Mouse (Mus musculus): ENCODE results near the gene Prl2c3. TPM values are rescaled to one million over a fixed set of nuclear protein-coding genes. Genes with fewer than 3 reads are reported as not detected.
"Not testable (repeated sequence)": the region's sequence is repeated elsewhere in the genome, so short reads cannot be mapped to it uniquely, and the experiment has no call there.

Gene Prl2c3
- polyA plus RNA-seq, 1 experiment: not detected

DNA sequence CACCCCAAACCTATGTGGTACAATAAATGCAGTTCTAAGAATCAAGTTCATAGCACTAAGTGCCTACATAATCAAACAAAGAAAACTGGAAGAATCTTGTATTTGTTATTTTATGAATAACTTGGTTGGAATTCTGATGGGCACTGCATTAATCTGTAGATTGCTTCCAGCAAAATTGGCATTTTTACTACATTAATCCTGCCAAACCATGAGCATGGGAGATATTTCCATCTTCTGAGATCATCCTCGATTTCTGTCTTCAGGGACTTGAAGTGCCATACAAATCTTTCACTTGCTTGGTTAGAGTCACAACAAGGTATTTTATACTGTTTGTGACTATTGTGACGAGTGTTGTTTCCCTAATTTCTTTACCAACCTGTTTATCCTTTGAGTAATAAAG lies 9.7 kb upstream of the Prl2c3 start:
- no peaks in the 10 kb centered on the region for H3K4me1 ChIP-seq (replicated peaks; ENCODE audit: control insufficient read depth, insufficient read depth, low read length)
- H3K27ac ChIP-seq (ENCODE audit: control insufficient read depth, insufficient read depth, low read length): no peak overlapping the region
- H3K36me3 ChIP-seq (ENCODE audit: control insufficient read depth, insufficient read depth, low read length): no peaks in the 10 kb centered on the region
- DNase-seq: no peak
- H3K4me3 ChIP-seq (ENCODE audit: control insufficient read depth, insufficient read depth, low read length): no peak overlapping the region
- H3K27me3 ChIP-seq (ENCODE audit: control insufficient read depth, insufficient read depth, low read length): no peaks in the 10 kb centered on the region
- 70% methylated on average over 2 of the region's 2 CpGs for WGBS
- TF ChIP-seq CTCF (IDR thresholded peaks at IDR 0.05; ENCODE audit: borderline replicate concordance, control insufficient read depth, extremely low read depth, insufficient read depth, low read length, poor library complexity) (no peak), POLR2A (IDR thresholded peaks at IDR 0.05; ENCODE audit: control insufficient read depth, extremely low read depth, insufficient read depth, low read length, poor library complexity) (no peak)

DNA sequence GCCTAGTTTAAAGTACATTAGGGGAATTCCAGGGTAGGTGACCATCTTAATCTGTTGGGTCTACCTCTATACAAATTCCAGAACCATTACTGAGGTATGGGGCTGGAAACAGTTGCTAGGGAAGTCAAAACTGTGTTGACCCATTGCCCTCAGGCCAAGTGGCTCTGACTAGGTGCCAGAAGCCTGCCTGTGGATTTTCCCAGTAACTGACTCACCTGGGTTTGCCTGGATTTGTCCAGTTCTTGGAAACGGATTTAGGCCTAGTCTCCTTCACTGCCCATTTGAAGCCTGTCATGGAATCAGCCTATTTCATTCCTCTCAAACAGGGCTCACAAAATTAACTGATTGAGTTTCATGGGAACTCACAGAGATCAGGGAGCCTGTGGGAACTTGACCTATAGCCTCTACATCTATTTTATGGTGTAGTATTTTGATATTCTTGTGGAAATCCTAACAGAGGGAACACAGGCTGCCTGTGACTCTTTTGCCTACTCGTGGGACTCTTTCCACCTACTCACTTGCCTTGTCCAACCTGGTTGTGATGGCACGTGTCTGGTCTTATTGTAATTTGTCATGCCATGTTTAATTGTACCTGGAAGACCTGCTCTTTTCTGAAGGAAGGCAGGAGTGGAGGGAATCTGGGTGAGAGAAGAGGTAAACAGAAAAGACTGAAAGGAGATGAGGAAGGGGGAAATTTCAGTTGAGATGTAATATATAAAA lies 9.1 kb upstream of the Prl2c3 start:
- not testable (repeated sequence) for H3K27ac ChIP-seq (ENCODE audit: control insufficient read depth, insufficient read depth, low read length); H3K4me1 ChIP-seq (replicated peaks; ENCODE audit: control insufficient read depth, insufficient read depth, low read length); H3K36me3 ChIP-seq (ENCODE audit: control insufficient read depth, insufficient read depth, low read length); DNase-seq; H3K4me3 ChIP-seq (ENCODE audit: control insufficient read depth, insufficient read depth, low read length); H3K27me3 ChIP-seq (ENCODE audit: control insufficient read depth, insufficient read depth, low read length)
- WGBS: 73% methylated on average over 3 of the region's 3 CpGs

DNA sequence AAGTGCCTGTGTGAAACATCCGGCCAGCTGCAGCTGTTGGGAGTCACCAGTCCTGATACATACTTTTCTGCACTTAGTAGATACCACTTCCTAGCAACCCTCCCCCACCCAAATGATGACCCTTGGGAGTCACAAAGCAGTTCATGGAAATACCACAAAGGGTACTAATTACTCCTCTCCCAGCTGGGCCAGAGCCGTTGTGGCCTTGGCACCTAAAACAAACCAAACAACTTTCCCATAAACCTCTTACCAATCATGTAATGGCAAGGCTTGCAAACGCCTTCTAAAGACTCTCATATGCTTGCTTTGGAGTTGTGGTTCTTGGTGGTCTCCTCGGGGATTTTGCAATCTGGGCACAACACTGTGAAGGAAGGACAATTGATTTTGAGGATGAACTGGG lies 6.6 kb upstream of the Prl2c3 start:
- not testable (repeated sequence) for H3K27me3 ChIP-seq (ENCODE audit: control insufficient read depth, insufficient read depth, low read length); H3K4me3 ChIP-seq (ENCODE audit: control insufficient read depth, insufficient read depth, low read length); H3K27ac ChIP-seq (ENCODE audit: control insufficient read depth, insufficient read depth, low read length); H3K4me1 ChIP-seq (replicated peaks; ENCODE audit: control insufficient read depth, insufficient read depth, low read length); DNase-seq; H3K36me3 ChIP-seq (ENCODE audit: control insufficient read depth, insufficient read depth, low read length)
- WGBS: 68% methylated on average over 4 of the region's 4 CpGs

DNA sequence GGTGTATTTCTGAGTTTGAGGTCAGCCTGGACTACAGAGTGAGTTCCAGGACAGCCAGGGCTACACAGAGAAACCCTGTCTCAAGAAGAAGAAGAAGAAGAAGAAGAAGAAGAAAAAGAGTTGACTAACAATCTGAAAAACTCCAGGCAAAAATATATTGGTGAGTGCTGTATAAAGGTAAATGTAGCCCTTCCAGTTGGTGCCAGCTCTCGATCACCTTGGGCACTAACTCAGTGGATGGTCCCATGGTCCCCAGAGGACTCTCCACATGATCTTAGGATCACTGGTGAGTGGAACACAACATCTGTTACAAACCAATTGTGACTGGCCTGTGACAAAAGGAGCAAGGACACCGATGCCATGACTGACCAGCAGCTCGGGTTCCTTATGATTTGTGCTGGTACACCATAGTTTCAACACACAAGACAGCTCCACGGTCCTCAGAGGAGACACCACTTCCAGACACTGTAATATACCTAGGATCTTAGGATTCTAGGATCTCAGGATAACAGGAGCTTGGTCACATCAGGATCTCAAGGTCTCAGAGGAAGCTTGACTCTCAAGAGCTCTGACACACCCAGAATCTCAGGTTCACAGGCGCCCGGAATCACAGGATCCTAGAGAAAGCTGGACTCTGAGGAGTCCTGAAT lies 30.3 kb downstream of the Prl2c3 start:
- DNase-seq; H3K4me1 ChIP-seq (replicated peaks; ENCODE audit: control insufficient read depth, insufficient read depth, low read length); H3K36me3 ChIP-seq (ENCODE audit: control insufficient read depth, insufficient read depth, low read length); H3K4me3 ChIP-seq (ENCODE audit: control insufficient read depth, insufficient read depth, low read length); H3K27me3 ChIP-seq (ENCODE audit: control insufficient read depth, insufficient read depth, low read length); H3K27ac ChIP-seq (ENCODE audit: control insufficient read depth, insufficient read depth, low read length): not testable (repeated sequence)
- WGBS: 83% methylated on average over 6 of the region's 6 CpGs

Other genes with a start within 250 kb of the Prl2c3 start
- gene Ero1lb, start 234.2 kb downstream of the Prl2c3 start, polyA plus RNA-seq (2012; rRNA removed): 14.9 and 22.1 TPM in 2 replicates
- gene Prl2c2, start 205.3 kb upstream of the Prl2c3 start, polyA plus RNA-seq (2012; rRNA removed): not detected in 2 replicates